Mouse (Mus musculus) E14TG2a.4 (cell line): Measurements from ENCODE around the gene Higd1a.

Experiments
- CTCF ChIP-seq: conservative IDR thresholded peaks from 2 replicates; pipeline ENCODE4 v1.5.1; 2014; ENCODE audit warnings: low read length
- NANOG ChIP-seq: IDR thresholded peaks from 2 replicates; pipeline ENCODE4 v1.6.1; 2014; ENCODE audit warnings: borderline replicate concordance, low read length, mixed read lengths

- no peak for TF ChIP-seq NANOG
- no peak for TF ChIP-seq CTCF
These were observed 37.4 kb downstream of the Higd1a start for GRCm38 (mm10) chr9:121820765-121821164.
